Mouse (Mus musculus) heart, embryonic 16.5 days (tissue): Measurements from ENCODE around the gene Grifin. TPM values are rescaled to one million over a fixed set of nuclear protein-coding genes. Genes with fewer than 3 reads are reported as not detected.

Source experiments
- ATAC-seq: fragments of 200-750 bp; cut with Nextera tagmentation; replicated peaks from 2 replicates; pipeline ENCODE4 v1.8.0; 2017; ENCODE audit warnings: moderate number of reproducible peaks; ENCODE audit not compliant: insufficient read depth, low FRiP score; ENCODE audit errors: extremely low read depth
- H3K27ac ChIP-seq: fragments of 300-500 bp; sonication (generic); 2 replicates; pipeline ENCODE4 v1.5.1; 2014; ENCODE audit warnings: mild to moderate bottlenecking, low read length, control low read depth, moderate library complexity
- H3K27me3 ChIP-seq: fragments of 300-500 bp; sonication (generic); 2 replicates; pipeline ENCODE4 v1.6.1; 2014; ENCODE audit warnings: low read length, mixed read lengths; ENCODE audit not compliant: control insufficient read depth, insufficient read depth
- H3K36me3 ChIP-seq: fragments of 300-500 bp; sonication (generic); 2 replicates; pipeline ENCODE4 v1.6.1; 2014; ENCODE audit not compliant: control insufficient read depth, insufficient read depth
- H3K4me1 ChIP-seq: fragments of 300-500 bp; sonication (generic); 2 replicates; pipeline ENCODE4 v1.6.1; 2014; ENCODE audit warnings: low read length, mixed read lengths; ENCODE audit not compliant: control insufficient read depth, insufficient read depth
- H3K4me2 ChIP-seq: fragments of 300-500 bp; sonication (generic); 2 replicates; pipeline ENCODE4 v1.6.1; 2014; ENCODE audit warnings: low read depth, mild to moderate bottlenecking, control low read depth, low read length
- H3K4me3 ChIP-seq: fragments of 300-500 bp; sonication (generic); 2 replicates; pipeline ENCODE4 v1.5.1; 2014; ENCODE audit warnings: mild to moderate bottlenecking, control low read depth, low read length
- H3K9ac ChIP-seq: fragments of 300-500 bp; sonication (generic); 2 replicates; pipeline ENCODE4 v1.6.1; 2014; ENCODE audit warnings: low read length, control low read depth
- H3K9me3 ChIP-seq: fragments of 300-500 bp; sonication (generic); replicated peaks from 2 replicates; pipeline ENCODE4 v1.6.1; 2016; ENCODE audit warnings: low read length; ENCODE audit not compliant: control insufficient read depth
- WGBS: fragments of 180-500 bp; shearing (Covaris S2); extraction: QIAGEN DNeasy Blood & Tissue Kit; methylation state at CpG from one replicate; pipeline ENCODE4 v1.1.7; 2014; 5-methylcytosine and 5-hydroxymethylcytosine counted together
- polyA plus RNA-seq: library from polyadenylated mRNA; unstranded; fragments of >200 nt; fragmentation: Nextera tagmentation; extraction: Ambion mirVana; gene quantifications from 2 replicates; pipeline ENCODE4 v1.2.1, GENCODE M21; 2015

The Grifin gene
- polyA plus RNA-seq, 1 experiment from 2014 or later: 0.98 TPM

GRCm38 (mm10) chr5:140514799-140515486 lies 49.9 kb downstream of the Grifin start:
- WGBS: 16% methylated on average over 7 of the region's 7 CpGs
- Histone ChIP-seq H3K27ac (peak overlapping the region; percentile 30; the same call in 1 of the 2 replicates), H3K9ac (no peak overlapping the region), H3K27me3 (no peaks in the 10 kb centered on the region), H3K4me2 (0 out of 2 replicates have a peak overlapping the region, but pooled peaks have one; percentile 20), H3K4me3 (no peak overlapping the region), H3K9me3 (no peaks in the 10 kb centered on the region), H3K4me1 (peaks cover 13% of the 10 kb centered on the region), H3K36me3 (no peaks in the 10 kb centered on the region)
- peak; percentile 61 for ATAC-seq

DNA sequence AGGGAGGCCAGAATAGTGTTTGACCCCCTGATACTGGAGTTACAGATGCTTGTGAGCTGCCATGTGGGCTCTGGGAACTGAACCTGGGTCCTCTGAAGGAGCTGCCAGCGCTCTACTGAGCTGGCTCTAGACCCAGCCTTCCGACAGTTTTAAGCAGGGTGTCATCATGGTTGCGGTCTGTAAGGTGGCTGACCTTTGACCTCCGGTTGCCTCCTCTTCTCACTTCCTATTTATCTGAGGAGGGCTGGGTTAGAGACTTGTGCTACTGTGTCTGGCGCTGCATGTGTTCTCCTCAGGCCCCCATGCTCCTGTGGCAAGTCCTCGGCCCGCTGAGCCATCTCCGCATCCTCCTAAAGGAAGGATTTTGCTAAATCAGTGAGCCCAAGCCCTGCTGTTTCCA lies 51.0 kb downstream of the Grifin start:
- 85% methylated on average over 8 of the region's 8 CpGs for WGBS
- Histone ChIP-seq H3K27ac (no peak overlapping the region; the same call in 1 of the 2 replicates), H3K9me3 (no peaks in the 10 kb centered on the region), H3K4me1 (peaks cover 10% of the 10 kb centered on the region), H3K27me3 (no peaks in the 10 kb centered on the region), H3K4me3 (no peak overlapping the region), H3K36me3 (no peaks in the 10 kb centered on the region), H3K4me2 (no peak overlapping the region), H3K9ac (no peak overlapping the region)
- no peak for ATAC-seq

Other genes with a start within 250 kb of the Grifin start
- gene Mad1l1, start 243.5 kb downstream of the Grifin start, polyA plus RNA-seq: 26.5 and 27.8 TPM in 2 replicates
- 27.4 and 28.5 TPM in 2 replicates for gene Nudt1, start 243.4 kb downstream of the Grifin start, polyA plus RNA-seq
- gene Mrm2, start 233.2 kb downstream of the Grifin start, polyA plus RNA-seq: 16.7 and 16.9 TPM in 2 replicates
- 16.4 and 17.9 TPM in 2 replicates for gene Snx8, start 175.8 kb downstream of the Grifin start, polyA plus RNA-seq
- 78.1 and 87.8 TPM in 2 replicates for gene Eif3b, start 145.7 kb downstream of the Grifin start, polyA plus RNA-seq
- gene Gm4869, start 119.4 kb downstream of the Grifin start, polyA plus RNA-seq: not detected in 2 replicates
- gene Chst12, start 59.5 kb downstream of the Grifin start, polyA plus RNA-seq: 11.4 and 13.9 TPM in 2 replicates
- gene Lfng, start 42.2 kb upstream of the Grifin start, polyA plus RNA-seq: 6.2 and 7.7 TPM in 2 replicates
- gene Ttyh3, start 84.0 kb upstream of the Grifin start, polyA plus RNA-seq: 16.3 and 17.9 TPM in 2 replicates
- 9.6 and 10.3 TPM in 2 replicates for gene Iqce, start 137.3 kb upstream of the Grifin start, polyA plus RNA-seq
- gene Brat1, start 139.9 kb upstream of the Grifin start, polyA plus RNA-seq: 15.3 and 16.6 TPM in 2 replicates
- gene Amz1, start 159.1 kb upstream of the Grifin start, polyA plus RNA-seq: 0.90 and 1.1 TPM in 2 replicates